Mouse (Mus musculus): Measurements from ENCODE around the gene Mtg2.

The Mtg2 gene

GRCm38 (mm10) chr2:180104659-180105377, 34.4 kb downstream of the Mtg2 start:
- no peak for DNase-seq (ENCODE audit: low read depth, low spot score)

DNA sequence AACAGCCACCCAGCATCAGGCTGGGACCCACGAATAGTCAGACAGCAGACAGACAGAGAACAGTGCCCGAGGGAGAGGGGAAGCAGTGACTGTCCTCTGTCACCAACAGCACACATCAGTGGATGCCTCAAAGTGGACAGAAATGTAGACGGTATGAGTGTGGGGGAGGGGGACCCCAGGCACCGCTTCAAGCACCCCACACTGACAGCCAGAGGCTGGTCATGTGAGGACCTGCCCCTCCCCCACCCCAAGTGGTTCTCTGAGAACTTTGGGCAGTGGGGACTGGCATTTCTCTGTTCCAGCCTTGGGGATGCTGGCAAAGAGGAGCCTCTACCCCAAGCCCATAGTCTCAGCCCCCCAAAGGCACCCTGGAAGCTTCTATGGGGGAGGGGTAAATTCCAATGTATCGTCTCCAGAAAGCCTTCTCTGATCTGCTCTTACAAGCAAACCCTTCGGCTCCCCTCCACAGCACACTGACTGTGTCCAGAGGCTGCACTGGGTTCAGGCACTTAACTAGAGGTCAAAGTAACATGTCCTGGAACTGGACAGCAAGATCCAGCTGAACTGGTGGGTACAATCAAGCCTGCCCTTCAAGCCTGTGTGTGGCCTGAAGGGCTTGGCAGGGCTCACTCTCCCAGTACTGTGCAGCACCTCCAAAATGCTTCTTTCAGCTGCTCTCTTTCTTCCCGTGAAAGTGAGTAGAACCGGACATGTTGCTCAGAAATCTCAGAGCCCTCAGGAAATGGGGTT, 35.2 kb downstream of the Mtg2 start:
- DNase-seq (ENCODE audit: low read depth, low spot score) = no peak

DNA sequence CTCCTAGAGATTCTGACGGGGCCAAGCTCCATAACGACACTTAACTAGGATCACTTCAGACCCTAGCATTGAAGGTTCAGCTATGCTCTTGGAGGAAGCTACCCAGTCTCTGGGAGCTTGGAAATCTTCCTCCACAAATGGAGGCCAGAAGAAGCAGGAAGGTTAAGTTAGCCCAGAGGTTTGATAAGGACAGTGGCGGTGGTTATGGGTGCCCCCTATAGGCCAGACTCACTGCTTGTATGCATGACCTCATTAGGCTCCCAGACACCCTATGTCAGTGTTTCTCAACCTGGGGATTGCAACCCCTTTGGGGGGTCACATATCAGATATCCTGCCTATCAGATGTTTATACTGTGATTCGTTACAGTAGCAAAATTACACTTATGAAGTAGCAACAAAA, 36.7 kb downstream of the Mtg2 start:
- DNase-seq (ENCODE audit: low read depth, low spot score) = no peak

- DNase-seq (ENCODE audit: low read depth, low spot score) = no peak
Measured at GRCm38 (mm10) chr2:180108285-180108684, 37.9 kb downstream of the Mtg2 start.

GRCm38 (mm10) chr2:180113909-180114890, 43.8 kb downstream of the Mtg2 start:
- DNase-seq (ENCODE audit: low read depth, low spot score) = no peak

DNA sequence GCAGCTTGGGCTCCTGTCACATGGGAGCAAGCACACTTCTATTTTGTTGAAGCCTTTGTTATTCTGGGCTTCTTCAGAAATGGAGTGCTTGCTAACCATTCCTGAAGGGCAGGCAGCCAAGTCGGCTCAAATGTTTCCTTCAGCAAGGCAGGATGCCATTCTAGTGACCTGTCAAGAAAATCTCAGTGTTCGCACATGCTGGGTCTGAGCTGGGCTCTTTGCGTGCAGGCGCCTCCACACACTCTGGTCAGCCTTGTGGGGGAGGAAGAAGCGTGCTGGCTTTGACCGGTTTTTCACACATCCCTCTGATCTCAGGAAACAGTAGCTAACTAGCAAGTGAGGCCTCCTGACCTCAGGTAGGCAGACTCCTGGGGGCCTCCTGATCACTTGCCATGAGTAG, 44.9 kb downstream of the Mtg2 start:
- no peak for DNase-seq (ENCODE audit: low read depth, low spot score)

DNA sequence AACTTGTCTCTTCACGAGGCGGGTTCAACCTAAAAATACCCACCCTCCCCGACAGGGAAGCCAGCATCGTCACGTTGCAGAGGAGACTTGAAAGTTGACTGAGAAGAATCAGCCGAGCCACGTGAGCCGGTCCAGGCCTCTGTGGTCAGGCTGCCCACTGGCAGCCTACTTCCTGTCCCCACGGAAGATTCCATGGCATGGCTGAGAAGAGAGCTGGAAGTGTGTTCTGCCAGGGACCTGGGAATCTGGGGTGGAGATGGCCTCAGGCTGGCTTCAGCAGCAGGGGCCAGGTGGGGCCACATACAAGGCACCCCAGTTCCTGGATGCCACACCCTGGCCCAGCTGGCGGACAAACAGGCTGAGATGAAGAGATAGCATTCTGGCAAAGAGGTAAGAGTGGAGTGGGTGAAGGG, 45.7 kb downstream of the Mtg2 start:
- no peak for DNase-seq (ENCODE audit: low read depth, low spot score)

DNA sequence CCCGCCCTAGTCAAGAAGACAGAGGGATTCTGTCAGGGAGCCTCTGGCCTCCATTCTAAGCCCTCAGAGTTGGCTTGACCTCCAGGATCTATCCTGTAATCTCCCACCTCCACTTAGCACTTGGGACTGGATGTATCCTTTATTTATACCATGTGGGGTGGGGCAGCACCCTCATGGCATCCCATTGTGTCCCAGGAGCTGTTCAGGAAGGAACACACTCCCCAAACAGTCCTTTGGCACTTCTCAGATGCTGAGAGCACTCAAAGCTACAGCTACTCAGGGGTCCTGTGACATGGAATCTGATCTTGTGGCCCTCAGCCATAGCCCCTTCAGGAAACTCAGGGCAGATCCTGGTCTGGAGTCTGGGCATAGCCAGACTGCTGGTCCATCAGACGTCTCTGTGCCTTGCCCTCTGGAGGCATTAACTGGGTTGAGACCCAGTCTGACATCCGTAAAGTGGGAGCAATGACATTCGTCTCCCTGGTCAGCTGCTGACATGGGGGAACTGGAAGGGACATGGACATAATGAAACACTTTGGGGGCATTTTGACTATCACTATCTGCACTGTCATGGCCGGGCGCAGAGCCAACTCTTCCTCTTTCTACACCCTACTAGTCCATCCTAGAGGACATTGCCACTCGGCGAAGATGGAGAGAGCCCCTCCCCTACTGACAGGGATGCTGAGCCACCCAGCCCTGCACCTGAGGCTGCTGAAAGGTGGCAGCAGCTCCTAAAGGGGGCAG, 46.5 kb downstream of the Mtg2 start:
- no peak for DNase-seq (ENCODE audit: low read depth, low spot score)

GRCm38 (mm10) chr2:180117485-180118194, 47.3 kb downstream of the Mtg2 start:
- DNase-seq (ENCODE audit: low read depth, low spot score) = no peak

DNA sequence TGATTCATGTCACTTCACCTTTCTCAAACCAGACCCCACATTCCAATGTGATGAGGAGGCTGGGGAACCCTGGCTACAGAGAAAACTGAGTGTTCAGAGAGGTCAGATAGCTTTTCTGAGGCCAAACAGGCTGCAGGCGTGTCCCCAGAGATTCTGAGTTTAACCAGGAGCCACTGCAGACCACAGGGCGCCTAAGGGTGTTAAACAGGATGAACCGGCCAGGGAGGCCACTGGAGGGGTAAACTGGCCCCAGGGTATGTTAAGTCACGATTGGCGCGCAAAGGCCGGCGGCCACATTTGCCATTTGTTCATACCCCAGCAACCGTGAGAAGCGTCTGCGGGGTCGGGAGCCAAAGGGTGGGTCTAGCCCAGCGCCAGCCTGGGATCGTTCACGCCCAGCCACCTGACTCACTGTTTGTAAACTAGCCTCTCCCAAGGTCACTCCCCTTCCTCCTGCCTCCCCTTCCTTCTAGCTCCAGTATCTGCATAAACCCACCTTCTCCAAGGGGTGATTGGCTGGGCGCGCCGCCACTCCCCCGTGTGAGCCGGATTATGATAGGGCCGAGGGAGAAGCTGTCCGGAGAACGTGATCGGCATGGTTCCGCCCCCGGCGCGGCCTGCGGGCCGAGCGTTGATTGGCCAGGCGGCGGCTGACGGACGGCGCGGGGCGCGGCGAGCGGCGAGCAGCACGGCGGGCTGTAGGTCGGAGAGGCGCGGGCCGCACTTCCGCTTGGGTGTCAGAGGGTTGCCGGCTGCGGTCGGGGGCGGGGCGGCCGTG, 48.5 kb downstream of the Mtg2 start, which contains the start of gene Osbpl2:
TSS of gene Osbpl2 (plus strand) at position 646 of the 778 bp plus-strand sequence.
- peak; percentile 95 for DNase-seq (ENCODE audit: low read depth, low spot score)

DNA sequence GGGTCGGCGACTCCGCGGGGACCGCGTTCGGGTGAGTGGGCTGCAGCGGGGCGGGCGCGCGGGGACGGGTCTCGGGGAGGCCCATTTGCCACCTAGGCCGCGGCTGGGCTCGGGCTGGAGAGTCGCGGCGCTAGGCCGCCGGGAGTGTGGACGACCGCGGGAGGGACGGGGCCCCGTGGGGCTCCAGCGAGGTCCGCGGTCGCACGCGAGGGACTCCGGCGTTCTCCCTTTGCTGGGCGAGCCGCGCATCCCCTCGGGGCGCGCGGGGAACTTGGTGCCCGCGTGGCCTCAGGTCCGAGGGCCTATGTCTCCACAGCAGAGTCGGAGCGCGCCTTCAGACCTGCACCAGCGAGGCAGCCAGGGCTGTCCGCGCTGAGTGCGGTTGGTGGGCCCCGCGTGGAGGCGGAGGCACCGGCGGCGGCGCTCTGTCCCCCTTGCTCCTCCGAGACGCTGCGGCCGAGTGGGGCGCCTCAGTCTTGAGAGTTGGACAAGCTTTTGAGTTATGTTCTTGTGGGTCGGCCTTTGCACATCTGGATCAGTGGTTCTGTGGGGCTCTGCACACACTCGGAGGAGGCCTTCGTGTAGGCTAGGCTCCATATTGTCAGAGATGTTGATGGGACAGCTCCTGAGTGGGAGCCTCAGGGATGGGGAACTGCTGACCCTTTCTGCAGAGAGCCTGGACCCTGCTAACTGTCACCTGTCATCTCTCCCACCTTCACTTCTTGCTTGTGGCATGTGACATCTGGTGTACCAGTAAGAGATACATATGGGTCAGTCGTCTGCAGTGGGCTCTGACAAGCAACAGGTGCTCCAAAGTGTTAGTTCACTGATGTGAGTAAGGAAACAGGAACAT, 49.3 kb downstream of the Mtg2 start:
- DNase-seq (ENCODE audit: low read depth, low spot score) = peak; percentile 20

GRCm38 (mm10) chr2:180120292-180120761, 49.9 kb downstream of the Mtg2 start:
- no peak for DNase-seq (ENCODE audit: low read depth, low spot score)

GRCm38 (mm10) chr2:180124192-180124591, 53.8 kb downstream of the Mtg2 start:
- no peak for DNase-seq (ENCODE audit: low read depth, low spot score)

GRCm38 (mm10) chr2:180126195-180126594, 55.8 kb downstream of the Mtg2 start:
- no peak for DNase-seq (ENCODE audit: low read depth, low spot score)

DNA sequence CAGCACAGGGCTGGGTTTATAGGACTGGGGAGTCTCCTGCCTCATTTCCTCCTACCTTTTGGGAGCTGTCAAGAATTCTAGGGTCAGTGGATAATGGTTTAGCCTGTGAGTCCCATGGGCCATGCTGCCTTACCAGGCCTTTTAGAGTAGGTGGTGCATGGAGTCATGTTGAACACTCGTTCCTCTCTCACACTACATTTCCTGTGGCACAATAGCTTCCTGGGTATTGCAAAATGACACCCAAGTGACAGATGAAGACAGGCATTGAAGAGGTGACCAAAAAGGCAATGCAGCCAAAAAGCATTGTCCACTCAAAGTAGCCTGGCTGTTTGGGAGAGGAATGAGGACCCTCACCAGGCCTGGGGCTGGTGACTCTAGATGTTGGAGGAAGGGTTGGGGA, 57.3 kb downstream of the Mtg2 start:
- DNase-seq (ENCODE audit: low read depth, low spot score) = no peak

DNA sequence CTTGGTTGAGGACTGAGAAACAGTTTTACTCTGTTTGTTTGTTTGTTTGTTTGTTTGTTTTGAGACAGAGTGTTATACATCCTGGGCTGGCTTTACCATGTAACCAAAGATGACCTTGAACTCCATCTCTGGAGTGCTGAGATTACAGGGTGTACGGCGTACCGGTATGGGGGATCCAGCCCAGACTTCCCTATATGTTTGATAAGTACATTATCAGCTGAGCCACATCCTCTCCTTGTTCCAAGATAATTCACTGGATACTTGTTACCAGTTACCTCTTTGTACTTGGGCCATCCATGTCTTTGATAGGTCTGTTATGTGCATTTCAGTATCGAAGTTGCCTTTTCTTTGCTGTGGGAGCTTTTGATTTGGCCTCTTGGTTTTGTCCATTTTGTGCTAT, 62.8 kb downstream of the Mtg2 start:
- no peak for DNase-seq (ENCODE audit: low read depth, low spot score)

DNA sequence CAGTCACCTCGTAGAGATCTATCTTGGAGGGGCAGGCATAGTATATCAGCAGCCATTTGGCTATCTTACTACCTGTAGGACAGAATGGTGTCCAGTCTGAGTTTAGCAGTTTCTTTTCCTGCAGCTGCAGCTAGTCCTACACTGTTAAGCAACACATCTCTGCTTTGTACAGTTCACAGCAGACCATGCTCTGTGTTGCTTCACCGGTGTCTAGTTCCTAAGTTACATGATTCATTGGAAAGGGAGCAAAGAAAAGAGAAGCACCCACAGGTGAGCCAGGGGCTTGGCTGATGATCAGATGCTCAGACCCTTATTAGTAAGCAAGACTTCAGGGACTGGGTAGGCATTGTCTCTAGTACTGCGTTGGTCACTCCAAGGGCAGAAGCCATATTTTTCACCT, 63.5 kb downstream of the Mtg2 start:
- no peak for DNase-seq (ENCODE audit: low read depth, low spot score)

DNA sequence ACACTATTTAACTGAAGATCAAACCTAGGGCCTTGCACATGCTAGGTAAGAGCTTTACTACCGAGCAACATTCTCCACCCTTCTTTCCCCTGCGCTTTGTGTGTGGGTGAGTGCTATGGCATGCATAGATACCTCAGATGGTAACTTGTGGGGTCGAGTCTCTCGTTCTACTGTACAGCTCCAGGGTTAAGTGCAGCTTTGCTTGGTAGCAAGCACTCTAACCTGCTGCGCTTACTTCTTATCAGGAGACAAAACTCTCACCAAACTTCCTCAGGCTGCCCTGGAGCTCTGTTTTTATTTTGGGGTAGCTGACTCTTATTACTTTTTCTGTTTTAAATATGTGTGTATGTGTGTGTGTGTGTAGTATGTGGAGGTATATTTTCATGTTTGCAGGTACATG, 65.0 kb downstream of the Mtg2 start:
- no peak for DNase-seq (ENCODE audit: low read depth, low spot score)

Measured in c-Kit-negative CD71-positive TER-119-positive erythroid progenitor cells, embryonic 14.5 days (primary cell).